Mouse (Mus musculus) megakaryocyte-erythroid progenitor cell, adult 5-6 weeks (primary cell): Measurements from ENCODE around the gene Fam71a. TPM values are rescaled to one million over a fixed set of nuclear protein-coding genes. Genes with fewer than 3 reads are reported as not detected.
A peak's percentile ranks its signal among the peaks of the same experiment; 100 is the strongest.

Source experiments
- ATAC-seq: replicated peaks from 2 replicates; pipeline ENCODE4 v1.8.0; 2016; ENCODE audit warnings: mild to moderate bottlenecking, inconsistent platforms; ENCODE audit not compliant: severe bottlenecking, poor library complexity, low FRiP score, low TSS enrichment
- total RNA-seq, 2 experiments: library from RNA; stranded (forward) in 1 of 2; stranded (reverse) in 1 of 2; fragments of 200-1000, 215-1000 nt in 1 of 2; fragments of >200 nt in 1 of 2; fragmentation: Nextera tagmentation in 1 of 2; gene quantifications; 2 replicates each; pipeline ENCODE4 v1.2.3; 2014 to 2017

Fam71a gene
- total RNA-seq, 2 experiments from 2014 or later, result 0.42 TPM; not detected in 1

GRCm38 (mm10) chr1:191132934-191133333 is 31.7 kb downstream of the Fam71a start:
- ATAC-seq, result peak; percentile 85

DNA sequence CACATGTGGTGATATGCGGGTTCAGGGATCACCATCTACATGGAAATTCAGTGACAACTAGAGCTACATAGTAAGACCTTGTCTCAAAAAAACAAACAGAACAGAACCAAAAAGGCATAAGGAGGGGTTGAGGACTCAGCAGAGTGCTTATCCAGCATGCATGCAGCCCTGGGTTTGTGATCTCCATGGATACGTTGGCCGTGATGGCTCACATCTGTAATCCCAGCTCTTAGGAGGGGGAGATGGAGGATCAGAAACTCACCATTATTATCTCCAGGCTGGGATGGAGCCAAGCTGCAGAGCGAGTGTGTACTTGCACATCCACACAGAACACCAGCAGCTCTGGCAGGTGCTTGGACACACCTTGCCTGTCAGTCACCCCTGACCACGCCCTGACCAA is 32.4 kb downstream of the Fam71a start:
- no peak for ATAC-seq

GRCm38 (mm10) chr1:191131692-191132091 is 32.9 kb downstream of the Fam71a start:
- ATAC-seq, result no peak

DNA sequence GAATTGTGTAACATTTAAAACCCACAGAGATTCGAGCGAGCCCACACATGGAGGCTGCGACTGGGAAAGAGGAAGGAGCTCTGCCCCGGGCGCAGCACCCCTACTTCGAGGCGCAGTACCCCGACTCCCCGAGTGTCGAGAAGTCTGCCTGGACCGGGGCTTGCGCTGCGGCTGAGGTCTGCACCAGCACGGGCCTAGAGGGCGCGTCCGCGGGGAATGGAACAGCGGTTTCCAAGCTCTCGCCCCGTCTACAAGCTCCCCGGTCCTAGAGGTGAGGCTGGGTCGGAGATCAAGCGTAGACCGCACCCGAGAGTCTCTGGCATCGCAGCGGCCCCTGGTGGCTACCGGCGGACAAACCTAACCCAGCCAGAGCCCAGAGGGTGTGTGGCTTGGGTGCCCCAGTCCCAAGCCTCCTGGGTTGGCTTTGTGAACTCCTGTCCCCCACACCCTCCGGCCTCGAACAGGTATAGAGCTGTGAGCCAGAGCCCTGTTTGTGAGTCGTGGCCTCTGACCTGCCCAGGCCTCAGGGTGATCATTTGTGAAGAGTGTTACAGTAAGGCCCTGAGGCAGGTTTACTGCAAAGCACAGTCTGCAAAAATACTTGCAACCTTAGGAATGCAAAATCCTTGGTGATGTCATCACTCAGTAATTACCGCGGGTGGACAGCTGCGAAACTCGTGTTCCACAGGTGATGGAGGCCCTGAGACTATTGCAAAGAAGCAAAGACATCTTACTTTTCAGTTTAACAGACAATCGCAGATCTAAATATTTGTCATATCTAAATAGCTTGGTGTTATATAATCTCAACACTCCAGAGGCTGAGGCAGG is 38.6 kb downstream of the Fam71a start:
- ATAC-seq, result peak; percentile 100

DNA sequence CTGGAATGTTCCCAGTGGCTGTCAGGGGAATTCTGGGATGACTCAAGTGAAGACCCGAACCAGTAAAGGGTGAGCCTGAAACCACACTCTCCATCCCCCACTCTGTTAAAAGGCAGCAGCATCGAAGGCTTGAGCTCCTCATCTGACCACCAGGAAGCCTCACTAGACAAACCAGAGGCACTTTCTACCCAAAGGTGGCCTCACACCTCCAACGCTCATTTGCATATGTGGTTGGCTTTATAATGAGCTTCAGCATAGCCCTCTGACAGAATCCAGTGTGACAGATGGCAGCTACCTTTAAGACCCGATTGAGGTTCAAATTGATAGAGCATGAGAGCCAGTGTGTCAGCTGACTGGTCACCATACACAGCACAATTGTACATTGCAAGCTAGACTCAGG is 40.3 kb downstream of the Fam71a start:
- no peak for ATAC-seq

DNA sequence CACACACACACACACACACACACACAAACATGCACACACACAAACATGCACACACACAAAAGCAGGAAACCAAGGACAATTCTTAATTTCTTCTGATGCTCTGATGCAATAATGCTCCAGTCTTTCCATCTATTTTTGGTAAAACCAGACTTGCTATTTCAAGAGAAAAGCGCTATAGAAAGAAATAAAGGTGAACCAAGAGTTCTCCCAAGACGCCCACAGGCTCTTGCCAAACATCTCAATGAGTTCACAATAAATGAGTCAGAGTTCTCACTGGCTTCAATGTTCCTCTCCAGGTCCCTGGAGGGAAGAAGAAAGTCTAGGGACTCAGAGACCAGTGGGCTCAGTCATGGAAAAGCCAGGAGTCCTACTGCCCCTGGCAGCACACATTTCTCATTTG is 40.9 kb downstream of the Fam71a start:
- no peak for ATAC-seq

DNA sequence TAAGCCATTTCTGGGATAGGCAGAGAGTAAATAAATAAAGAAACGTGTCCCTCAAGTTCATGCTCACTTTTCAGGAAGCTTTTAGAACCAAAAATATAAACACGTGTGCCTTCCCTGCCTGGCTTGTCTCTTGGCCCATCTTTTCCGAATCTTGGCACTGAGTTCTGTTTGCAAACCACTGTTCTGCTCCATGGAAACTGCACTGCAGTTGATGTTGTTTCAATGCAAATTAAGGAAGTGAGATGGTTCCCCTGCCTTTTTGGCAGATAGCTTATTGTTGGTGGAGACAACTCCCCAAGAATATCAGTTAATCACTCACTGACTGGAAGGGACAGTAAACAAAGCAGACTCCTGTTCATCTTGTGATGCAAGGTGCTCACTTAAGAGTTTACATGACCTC is 41.9 kb downstream of the Fam71a start:
- no peak for ATAC-seq

- ATAC-seq, result no peak
These were observed 48.9 kb downstream of the Fam71a start for GRCm38 (mm10) chr1:191115514-191116238.

DNA sequence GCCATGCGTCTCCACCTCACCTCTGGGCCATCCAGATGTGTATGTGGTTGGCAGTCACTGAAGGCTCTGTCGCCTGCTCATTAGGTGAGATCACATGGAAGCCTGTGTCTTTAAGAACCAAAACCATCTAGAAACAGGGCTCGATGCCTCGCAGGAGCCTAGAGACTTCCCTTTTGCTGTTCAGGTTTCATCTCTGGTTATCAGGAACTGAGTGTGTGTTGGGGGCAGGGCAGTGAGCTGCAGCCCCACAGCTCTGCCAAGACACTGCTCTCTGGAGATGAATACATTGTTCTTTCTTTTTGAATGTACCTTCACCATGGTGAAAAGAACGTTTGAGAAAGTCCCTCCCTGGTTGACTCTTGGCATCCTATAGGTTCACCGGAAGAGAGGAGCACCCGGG is 49.7 kb downstream of the Fam71a start:
- no peak for ATAC-seq

Other genes with a start within 250 kb of the Fam71a start
- 36.3 and 39.8 TPM in 2 replicates for gene Angel2, start 239.7 kb downstream of the Fam71a start, total RNA-seq (2014; fragmentation: Nextera tagmentation)
- gene Angel2, start 239.7 kb downstream of the Fam71a start, total RNA-seq (2017), result 37.0 and 42.6 TPM in 2 replicates
- gene Vash2, start 185.5 kb downstream of the Fam71a start, total RNA-seq (2014; fragmentation: Nextera tagmentation), result not detected in 2 replicates
- gene Vash2, start 185.5 kb downstream of the Fam71a start, total RNA-seq (2017), result not detected in 2 replicates
- gene Flvcr1, start 138.7 kb downstream of the Fam71a start, total RNA-seq (2014; fragmentation: Nextera tagmentation), result 28.5 and 30.6 TPM in 2 replicates
- gene Flvcr1, start 138.7 kb downstream of the Fam71a start, total RNA-seq (2017), result 28.2 and 30.3 TPM in 2 replicates
- gene Spata45, start 128.2 kb downstream of the Fam71a start, total RNA-seq (2014; fragmentation: Nextera tagmentation), result not detected in 2 replicates
- not detected in 2 replicates for gene Spata45, start 128.2 kb downstream of the Fam71a start, total RNA-seq (2017)
- gene Tatdn3, start 101.9 kb downstream of the Fam71a start, total RNA-seq (2014; fragmentation: Nextera tagmentation), result 20.1 and 23.3 TPM in 2 replicates
- gene Tatdn3, start 101.9 kb downstream of the Fam71a start, total RNA-seq (2017), result 23.3 and 33.6 TPM in 2 replicates
- 17.2 and 20.8 TPM in 2 replicates for gene Nsl1, start 101.8 kb downstream of the Fam71a start, total RNA-seq (2014; fragmentation: Nextera tagmentation)
- gene Nsl1, start 101.8 kb downstream of the Fam71a start, total RNA-seq (2017), result 14.8 and 18.4 TPM in 2 replicates
- gene Batf3, start 67.0 kb downstream of the Fam71a start, total RNA-seq (2014; fragmentation: Nextera tagmentation), result not detected in 2 replicates
- 0.34 TPM in 1 of 2 replicates, not detected in the other for gene Batf3, start 67.0 kb downstream of the Fam71a start, total RNA-seq (2017)
- gene Atf3, start 53.2 kb upstream of the Fam71a start, total RNA-seq (2014; fragmentation: Nextera tagmentation), result not detected in 2 replicates
- 16.7 and 18.5 TPM in 2 replicates for gene Atf3, start 53.2 kb upstream of the Fam71a start, total RNA-seq (2017)
- 62.2 and 87.6 TPM in 2 replicates for gene Nenf, start 153.4 kb upstream of the Fam71a start, total RNA-seq (2014; fragmentation: Nextera tagmentation)
- 20.3 and 35.5 TPM in 2 replicates for gene Nenf, start 153.4 kb upstream of the Fam71a start, total RNA-seq (2017)
- 13.5 TPM in 2 replicates for gene Tmem206, start 161.1 kb upstream of the Fam71a start, total RNA-seq (2014; fragmentation: Nextera tagmentation)
- 9.8 and 15.5 TPM in 2 replicates for gene Tmem206, start 161.1 kb upstream of the Fam71a start, total RNA-seq (2017)
- gene Ppp2r5a, start 238.5 kb upstream of the Fam71a start, total RNA-seq (2014; fragmentation: Nextera tagmentation), result 55.0 and 74.1 TPM in 2 replicates
- gene Ppp2r5a, start 238.5 kb upstream of the Fam71a start, total RNA-seq (2017), result 61.8 and 97.2 TPM in 2 replicates